Mouse (Mus musculus): ENCODE measurements around the gene Lyrm4. TPM values are rescaled to one million over a fixed set of nuclear protein-coding genes. Genes with fewer than 3 reads are reported as not detected.

The Lyrm4 gene
- polyA plus RNA-seq, 1 experiment from 2014 or later, result 16.9 TPM

GRCm38 (mm10) chr13:35989329-35989728 lies 128.0 kb downstream of the Lyrm4 start:
- WGBS, result 76% methylated on average over 3 of the region's 3 CpGs
- Histone ChIP-seq H3K27ac (ENCODE audit: low read depth, low read length) (no peak overlapping the region), H3K4me3 (ENCODE audit: low read depth, low read length) (no peak overlapping the region), H3K36me3 (ENCODE audit: control insufficient read depth, insufficient read depth) (no peaks in the 10 kb centered on the region), H3K4me1 (replicated peaks; ENCODE audit: control insufficient read depth, insufficient read depth, low read length) (no peaks in the 10 kb centered on the region), H3K4me2 (replicated peaks; ENCODE audit: low read depth) (no peak overlapping the region), H3K9me3 (ENCODE audit: control insufficient read depth) (no peaks in the 10 kb centered on the region), H3K9ac (ENCODE audit: low read depth, low read length) (no peak overlapping the region), H3K27me3 (replicated peaks; ENCODE audit: control insufficient read depth, insufficient read depth, low read length) (no peaks in the 10 kb centered on the region)
- TF ChIP-seq CTCF (IDR thresholded peaks at IDR 0.05; ENCODE audit: low read depth), result no peak
- no peak for ATAC-seq

GRCm38 (mm10) chr13:35982985-35983384 lies 134.3 kb downstream of the Lyrm4 start:
- Histone ChIP-seq H3K4me2 (replicated peaks; ENCODE audit: low read depth) (no peak overlapping the region), H3K4me3 (ENCODE audit: low read depth, low read length) (no peak overlapping the region), H3K9me3 (ENCODE audit: control insufficient read depth) (no peaks in the 10 kb centered on the region), H3K4me1 (replicated peaks; ENCODE audit: control insufficient read depth, insufficient read depth, low read length) (no peaks in the 10 kb centered on the region), H3K9ac (ENCODE audit: low read depth, low read length) (no peak overlapping the region), H3K27me3 (replicated peaks; ENCODE audit: control insufficient read depth, insufficient read depth, low read length) (no peaks in the 10 kb centered on the region), H3K27ac (ENCODE audit: low read depth, low read length) (no peak overlapping the region), H3K36me3 (ENCODE audit: control insufficient read depth, insufficient read depth) (0 out of 2 replicates have a peak, but pooled peaks cover 6% of the 10 kb centered on the region)
- TF ChIP-seq CTCF (IDR thresholded peaks at IDR 0.05; ENCODE audit: low read depth), result peak; percentile 48
- 51% methylated on average over 6 of the region's 6 CpGs for WGBS
- peak; percentile 81 for ATAC-seq

GRCm38 (mm10) chr13:35980471-35980870 lies 136.9 kb downstream of the Lyrm4 start:
- Histone ChIP-seq H3K9me3 (ENCODE audit: control insufficient read depth) (no peaks in the 10 kb centered on the region), H3K27me3 (replicated peaks; ENCODE audit: control insufficient read depth, insufficient read depth, low read length) (no peaks in the 10 kb centered on the region), H3K4me2 (replicated peaks; ENCODE audit: low read depth) (no peak overlapping the region), H3K4me3 (ENCODE audit: low read depth, low read length) (no peak overlapping the region), H3K9ac (ENCODE audit: low read depth, low read length) (no peak overlapping the region), H3K27ac (ENCODE audit: low read depth, low read length) (no peak overlapping the region), H3K36me3 (ENCODE audit: control insufficient read depth, insufficient read depth) (0 out of 2 replicates have a peak, but pooled peaks cover 7% of the 10 kb centered on the region), H3K4me1 (replicated peaks; ENCODE audit: control insufficient read depth, insufficient read depth, low read length) (no peaks in the 10 kb centered on the region)
- TF ChIP-seq CTCF (IDR thresholded peaks at IDR 0.05; ENCODE audit: low read depth), result no peak
- 81% methylated on average over 4 of the region's 4 CpGs for WGBS
- ATAC-seq, result no peak

- no peaks in the 10 kb centered on the region for H3K27me3 ChIP-seq (replicated peaks; ENCODE audit: control insufficient read depth, insufficient read depth, low read length)
- H3K4me3 ChIP-seq (ENCODE audit: low read depth, low read length), result no peak overlapping the region
- TF ChIP-seq CTCF (IDR thresholded peaks at IDR 0.05; ENCODE audit: low read depth), result no peak
- no peaks in the 10 kb centered on the region for H3K9me3 ChIP-seq (ENCODE audit: control insufficient read depth)
- WGBS, result 94% methylated on average over 7 of the region's 7 CpGs
- no peak for ATAC-seq
- no peak overlapping the region for H3K27ac ChIP-seq (ENCODE audit: low read depth, low read length)
- H3K4me2 ChIP-seq (replicated peaks; ENCODE audit: low read depth), result no peak overlapping the region
- 0 out of 2 replicates have a peak, but pooled peaks cover 7% of the 10 kb centered on the region for H3K36me3 ChIP-seq (ENCODE audit: control insufficient read depth, insufficient read depth)
- H3K4me1 ChIP-seq (replicated peaks; ENCODE audit: control insufficient read depth, insufficient read depth, low read length), result no peaks in the 10 kb centered on the region
- no peak overlapping the region for H3K9ac ChIP-seq (ENCODE audit: low read depth, low read length)
Measured at GRCm38 (mm10) chr13:35976912-35977311, 140.4 kb downstream of the Lyrm4 start.

- Histone ChIP-seq H3K9me3 (ENCODE audit: control insufficient read depth) (no peaks in the 10 kb centered on the region), H3K27ac (ENCODE audit: low read depth, low read length) (no peak overlapping the region), H3K4me2 (replicated peaks; ENCODE audit: low read depth) (peak overlapping the region; percentile 99), H3K9ac (ENCODE audit: low read depth, low read length) (no peak overlapping the region), H3K4me1 (replicated peaks; ENCODE audit: control insufficient read depth, insufficient read depth, low read length) (no peaks in the 10 kb centered on the region), H3K27me3 (replicated peaks; ENCODE audit: control insufficient read depth, insufficient read depth, low read length) (peaks cover 30% of the 10 kb centered on the region), H3K4me3 (ENCODE audit: low read depth, low read length) (peak overlapping the region; percentile 63), H3K36me3 (ENCODE audit: control insufficient read depth, insufficient read depth) (no peaks in the 10 kb centered on the region)
- no peak for TF ChIP-seq CTCF (IDR thresholded peaks at IDR 0.05; ENCODE audit: low read depth)
- no peak for ATAC-seq
- WGBS, result 48% methylated on average over 9 of the region's 9 CpGs
Measured at GRCm38 (mm10) chr13:35969829-35970228, 147.5 kb downstream of the Lyrm4 start.

- peaks cover 30% of the 10 kb centered on the region for H3K27me3 ChIP-seq (replicated peaks; ENCODE audit: control insufficient read depth, insufficient read depth, low read length)
- peak overlapping the region; percentile 99 for H3K4me2 ChIP-seq (replicated peaks; ENCODE audit: low read depth)
- ATAC-seq, result no peak
- H3K27ac ChIP-seq (ENCODE audit: low read depth, low read length), result no peak overlapping the region
- no peaks in the 10 kb centered on the region for H3K9me3 ChIP-seq (ENCODE audit: control insufficient read depth)
- H3K9ac ChIP-seq (ENCODE audit: low read depth, low read length), result no peak overlapping the region; the same call in 1 of the 2 replicates
- under 1% methylated on average over 18 of the region's 18 CpGs for whole genome bisulfite sequencing
- TF ChIP-seq CTCF (IDR thresholded peaks at IDR 0.05; ENCODE audit: low read depth), result no peak
- H3K4me3 ChIP-seq (ENCODE audit: low read depth, low read length), result peak overlapping the region; percentile 63
- no peaks in the 10 kb centered on the region for H3K36me3 ChIP-seq (ENCODE audit: control insufficient read depth, insufficient read depth)
- no peaks in the 10 kb centered on the region for H3K4me1 ChIP-seq (replicated peaks; ENCODE audit: control insufficient read depth, insufficient read depth, low read length)
Measured at GRCm38 (mm10) chr13:35969431-35969721, 147.9 kb downstream of the Lyrm4 start.
